Mouse (Mus musculus): ENCODE data around the gene Lrch2.
"Not testable (repeated sequence)": the region's sequence is repeated elsewhere in the genome, so short reads cannot be mapped to it uniquely, and the experiment has no call there.

Gene Lrch2

DNA sequence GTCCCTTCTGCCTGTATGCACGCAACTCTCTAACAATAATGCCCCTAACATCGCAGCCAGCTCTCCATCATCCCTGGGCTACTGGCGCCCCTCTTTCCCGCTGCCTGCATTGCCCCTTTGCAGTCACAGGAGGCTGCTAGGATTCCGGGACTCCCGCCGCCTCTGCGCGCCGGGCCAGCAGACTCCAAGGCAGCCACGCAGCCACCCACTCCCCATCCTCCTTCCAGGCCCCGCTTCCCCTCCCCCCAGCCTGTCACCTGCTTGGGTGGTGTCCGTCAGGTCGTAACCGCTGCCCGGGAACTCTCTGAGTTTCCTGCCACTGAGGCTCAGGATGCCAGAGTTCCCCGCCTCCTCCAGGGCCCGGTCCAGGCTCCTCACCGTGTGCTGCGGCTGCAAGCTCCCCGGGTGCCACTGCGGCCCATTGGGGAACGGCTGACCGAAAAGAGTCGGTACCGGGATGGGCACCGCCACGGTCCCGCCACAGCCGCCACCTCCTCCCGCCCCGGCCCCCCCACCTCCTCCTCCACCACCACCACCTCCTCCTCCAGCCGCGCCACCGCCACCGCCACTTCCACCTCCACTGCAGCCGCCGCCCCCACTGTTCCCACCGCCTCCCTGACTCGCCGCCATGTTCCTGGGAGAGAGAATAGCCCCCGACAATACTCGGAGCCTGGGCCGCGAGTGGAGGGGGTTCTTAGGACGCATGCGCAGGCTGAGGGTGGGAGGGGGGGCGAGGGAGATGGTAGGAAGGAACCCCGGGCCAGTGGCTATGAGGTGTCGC lies at the start of gene Lrch2:
Lrch2 (minus strand) TSS at position 661 of the 781 bp plus-strand sequence.
- DNase-seq: peak; percentile 19

DNA sequence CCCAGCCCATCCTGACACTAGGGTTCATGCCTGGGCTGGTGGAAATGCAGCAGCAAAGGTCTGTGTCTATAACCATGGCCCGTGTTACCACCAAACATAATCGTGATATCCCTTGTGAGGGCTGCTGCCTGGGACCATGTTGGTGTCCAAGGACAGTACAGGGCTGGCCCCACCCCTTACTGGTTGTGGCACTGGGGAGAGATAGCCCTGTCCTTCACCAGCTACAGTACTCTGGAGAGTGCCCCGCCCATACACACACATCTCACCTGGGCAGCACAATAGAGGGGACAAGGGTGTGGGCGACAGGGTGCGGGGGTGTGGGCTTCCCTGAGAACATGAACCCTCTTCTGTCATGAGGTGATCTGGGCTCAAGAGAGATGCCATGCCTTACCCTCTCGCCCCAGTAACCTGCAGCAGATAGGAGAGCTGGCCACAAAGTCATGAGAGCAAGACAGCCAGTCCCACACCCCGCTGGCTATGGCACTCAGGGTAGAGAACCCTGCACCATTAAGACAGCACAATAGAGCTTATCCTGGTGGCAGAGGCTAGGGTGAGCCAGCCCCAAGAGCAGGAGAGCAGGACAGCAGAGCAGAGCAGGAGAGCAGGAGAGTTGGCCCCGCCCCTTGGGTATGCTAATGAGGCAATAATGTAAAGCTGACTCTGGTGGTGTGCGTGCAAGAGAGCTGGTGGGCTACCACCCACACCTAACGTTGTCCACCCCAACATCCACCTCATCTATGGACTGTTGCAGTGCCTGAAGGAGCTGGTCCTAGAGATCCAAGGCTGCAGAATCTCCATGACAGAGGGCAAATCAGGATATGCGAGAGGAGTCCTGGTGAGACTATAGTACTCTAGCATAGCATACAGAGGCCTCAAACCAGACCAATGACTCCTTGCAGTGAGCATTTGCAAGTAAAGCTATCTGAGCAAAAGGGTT lies 12.7 kb downstream of the Lrch2 start:
- no peak for DNase-seq

DNA sequence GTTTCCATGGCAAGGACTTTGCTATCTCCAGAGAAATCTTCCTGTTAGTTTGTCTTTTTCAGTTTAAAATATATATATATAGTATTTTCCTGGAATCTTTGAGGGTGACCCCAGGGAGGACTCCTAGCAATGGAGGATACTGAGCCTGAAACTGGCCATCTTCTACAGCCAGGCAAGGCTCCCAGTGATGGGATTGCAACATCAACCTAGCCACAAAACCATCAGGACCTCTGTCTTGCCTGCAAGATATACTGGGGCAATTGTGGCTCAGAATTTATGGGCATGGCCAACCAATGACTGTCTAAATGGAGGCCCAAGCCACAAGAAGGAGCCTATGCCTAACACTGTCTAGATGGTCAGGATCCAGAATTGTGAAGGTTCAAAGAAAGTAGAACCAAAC lies 15.5 kb downstream of the Lrch2 start:
- no peak for DNase-seq

DNA sequence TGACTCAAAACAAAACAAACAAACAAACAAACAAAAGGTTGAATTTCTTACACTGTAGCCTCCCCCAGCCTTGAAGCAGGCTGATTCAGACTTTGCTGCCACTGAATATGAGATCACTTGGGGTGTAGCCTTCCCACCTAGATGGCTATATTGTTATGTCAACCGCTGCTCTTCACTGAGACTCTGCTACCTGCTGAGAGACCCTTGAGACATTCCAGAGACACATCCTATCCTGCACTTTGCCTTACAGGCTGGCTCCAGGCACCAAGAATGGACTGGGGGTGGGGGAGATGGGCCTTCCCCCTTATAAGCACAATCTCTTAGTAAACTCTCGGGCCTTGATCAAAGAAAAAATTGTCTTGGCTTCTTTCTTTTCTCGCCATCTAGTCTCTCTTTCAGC lies 16.8 kb downstream of the Lrch2 start:
- not testable (repeated sequence) for DNase-seq

DNA sequence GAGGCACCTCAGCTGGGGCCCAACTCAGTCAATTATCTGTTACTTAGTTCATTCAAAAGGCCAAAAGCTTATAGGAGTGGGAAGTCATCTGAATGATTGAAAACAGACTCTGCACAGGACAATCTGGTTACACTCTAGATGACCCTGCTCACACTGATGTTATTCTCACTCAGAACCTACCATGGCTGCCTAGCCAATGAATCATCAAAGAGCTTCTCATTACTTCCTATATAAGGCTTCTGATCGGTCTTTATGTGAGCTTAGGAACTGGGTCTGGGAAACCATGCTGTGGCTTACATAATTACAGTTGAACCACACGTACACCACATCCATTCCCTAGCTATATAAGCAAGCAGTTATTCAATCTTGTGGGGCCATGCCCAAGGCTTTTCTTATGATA lies 18.3 kb downstream of the Lrch2 start:
- no peak for DNase-seq

DNA sequence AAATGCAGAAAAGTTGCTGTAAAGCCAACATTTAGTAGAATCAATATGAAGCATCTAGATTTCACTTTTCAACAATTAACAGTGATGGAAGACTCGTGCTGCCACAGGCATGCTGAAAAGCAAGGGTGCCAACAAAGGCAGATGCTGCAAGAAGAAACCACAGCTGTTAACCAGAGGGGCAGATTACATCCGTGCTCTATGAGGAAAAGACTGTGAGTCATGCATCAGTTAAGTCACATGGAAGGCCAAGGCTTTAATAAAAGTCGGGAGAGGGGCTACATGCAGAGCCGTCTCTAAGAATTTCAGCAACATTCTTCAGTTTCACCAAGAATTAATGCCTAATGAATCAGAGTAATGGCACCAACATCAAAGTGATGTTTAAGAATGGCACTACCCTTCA lies 22.2 kb downstream of the Lrch2 start:
- no peak for DNase-seq

DNA sequence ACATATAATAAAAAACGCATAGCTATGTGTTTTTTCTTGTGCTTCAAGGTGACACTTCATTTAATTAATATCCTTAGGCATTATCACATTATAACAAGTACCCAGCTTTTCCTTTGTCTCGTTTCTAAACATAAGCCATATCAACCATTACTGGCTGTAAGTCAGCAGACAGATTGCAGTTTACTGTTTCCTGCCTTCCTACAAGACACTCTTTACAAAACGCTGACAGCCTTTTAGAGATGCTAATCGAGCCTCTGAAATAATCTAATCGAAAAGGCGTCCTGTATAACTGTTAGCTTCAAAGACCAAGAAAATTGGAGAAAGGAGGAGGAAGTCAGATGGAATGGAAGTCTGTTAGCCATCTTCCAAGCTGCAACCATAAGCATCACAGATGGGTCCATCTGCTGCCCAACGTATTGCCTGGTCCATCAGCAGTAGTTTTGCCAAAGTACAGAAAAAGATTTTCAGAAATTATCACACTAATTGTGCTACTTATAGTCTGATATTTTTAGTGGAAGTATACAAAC lies 26.2 kb downstream of the Lrch2 start:
- DNase-seq: peak; percentile 5

DNA sequence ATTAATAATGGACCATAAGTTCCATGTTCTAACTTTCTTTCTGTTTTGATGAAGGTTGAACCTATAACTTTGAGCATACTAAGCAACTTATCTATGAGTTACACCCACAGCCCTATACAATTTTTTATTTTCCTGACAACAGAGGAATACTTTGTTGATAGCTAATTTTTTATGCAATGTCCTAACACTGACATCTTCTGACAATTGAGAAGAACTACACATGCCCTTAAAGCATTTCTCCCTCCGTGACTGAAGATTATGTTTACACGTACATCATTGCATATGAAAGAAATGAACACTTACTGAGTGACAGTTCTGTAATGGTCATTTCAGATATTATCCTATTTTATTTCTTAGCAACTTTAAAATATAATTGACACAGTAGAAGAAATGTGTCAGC lies 64.3 kb downstream of the Lrch2 start:
- no peak for DNase-seq

DNA sequence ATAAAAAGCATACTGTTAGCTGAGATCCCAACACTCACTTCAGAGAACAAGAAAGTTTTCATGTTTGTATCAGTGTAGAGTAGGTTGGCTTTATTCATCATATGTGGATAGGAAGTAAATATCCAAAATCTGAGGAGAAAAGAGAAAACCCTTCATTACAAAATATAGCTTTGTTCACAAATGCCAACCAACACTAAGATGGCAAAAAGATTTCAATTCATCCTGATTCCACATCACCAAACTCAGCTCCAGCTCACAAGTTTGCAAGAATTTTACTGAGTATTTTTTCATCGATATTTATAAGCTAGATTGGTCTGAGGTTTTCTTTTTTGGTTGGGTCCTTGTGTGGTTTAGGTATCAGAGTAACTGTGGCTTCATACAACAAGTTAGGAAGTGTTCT lies 100.3 kb downstream of the Lrch2 start, which contains the start of gene Vmn1r239-ps:
Vmn1r239-ps (minus strand) TSS at position 101 of the 400 bp plus-strand sequence.
- not testable (repeated sequence) for DNase-seq

DNA sequence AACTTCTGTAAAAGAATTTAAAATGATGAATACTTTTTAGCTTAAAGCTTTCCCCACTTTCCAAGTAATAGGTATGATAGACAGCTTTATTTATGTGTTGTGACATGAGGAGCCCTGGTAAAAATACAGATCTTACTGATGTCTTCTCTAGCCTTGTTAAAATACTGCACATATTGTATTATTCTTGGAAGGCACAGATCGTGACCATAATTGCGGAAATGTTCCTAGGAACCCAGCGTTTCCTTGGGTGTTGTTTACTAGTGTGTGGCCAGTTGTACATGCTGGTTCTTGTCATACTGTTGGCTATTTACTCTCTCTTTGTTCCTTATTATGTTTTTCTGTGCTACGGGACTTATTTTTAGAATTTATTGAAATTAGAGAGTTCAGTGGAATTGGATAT lies 110.5 kb downstream of the Lrch2 start:
- DNase-seq: no peak

DNA sequence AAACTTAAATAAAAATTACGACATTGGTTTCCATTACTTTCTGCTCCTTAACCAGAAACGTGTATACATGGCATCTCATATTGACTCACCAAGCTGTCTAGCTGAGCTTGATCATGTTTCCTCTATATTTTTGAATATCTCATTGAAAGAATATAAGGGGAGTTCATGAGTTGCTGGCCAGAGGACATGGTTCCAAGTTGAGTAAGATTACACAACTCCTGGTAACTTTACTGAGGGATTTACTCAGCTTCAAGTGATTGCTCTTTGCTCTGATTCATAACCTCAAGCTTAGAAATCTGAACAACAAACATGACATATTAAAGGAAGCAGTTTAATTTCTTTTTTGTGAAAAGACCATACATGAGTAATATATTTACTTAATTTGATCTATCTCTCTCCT lies 118.5 kb downstream of the Lrch2 start:
- no peak for DNase-seq

DNA sequence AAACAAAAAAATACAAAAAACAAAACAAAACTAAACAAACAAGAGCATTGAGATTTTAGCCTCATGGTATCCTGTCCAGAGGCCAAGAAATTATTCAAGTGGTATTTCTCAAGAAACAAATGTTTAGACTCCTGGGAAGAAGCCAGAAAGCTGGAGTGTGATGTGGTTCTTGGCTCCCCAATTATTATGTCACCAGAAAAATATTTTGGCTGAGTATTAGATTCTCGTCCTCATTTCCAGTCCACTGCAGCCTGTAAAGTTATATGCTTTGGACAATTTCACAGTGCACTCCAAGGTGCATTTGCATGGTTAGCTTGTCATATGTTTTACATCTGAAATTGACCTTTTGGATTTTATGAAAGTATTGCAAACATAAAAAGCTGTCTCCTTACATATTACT lies 124.1 kb downstream of the Lrch2 start:
- DNase-seq: no peak

DNA sequence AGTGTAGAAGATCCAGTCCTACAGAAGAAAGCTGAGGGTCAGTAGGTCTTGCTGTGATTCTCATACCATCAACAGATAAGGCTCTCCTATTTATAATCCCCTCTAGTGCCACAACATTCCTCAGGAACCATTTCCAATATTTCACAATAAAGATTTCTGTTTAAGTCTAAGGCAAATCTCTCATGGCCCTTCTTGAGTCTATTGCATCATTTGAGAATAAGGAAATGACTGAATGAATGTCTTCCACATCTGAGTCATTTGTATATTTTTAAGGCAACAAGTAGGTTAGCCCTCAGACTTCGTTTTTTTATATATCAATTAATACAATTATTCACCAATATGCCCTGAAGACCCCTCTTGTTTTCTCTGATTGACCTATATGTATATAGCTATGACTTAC lies 124.8 kb downstream of the Lrch2 start, which contains the start of gene Il13ra2:
Il13ra2 (minus strand) TSS at position 64 of the 400 bp plus-strand sequence.
- no peak for DNase-seq
